Comparison of ENCODE assay signal across 9 mouse cellular contexts in genomic region chr2:131416482-131416881, GRCm38 (mm10).
DNase-seq lines count a peak whose midpoint lies in the region; ATAC-seq lines count a peak whose summit lies in the region.
"Had no signal": no experiment of that assay in that cellular context is flagged by ENCODE, and none has a peak within 500 bp of the region (broad histone marks: within the 10 kb centered on the region; RNA-seq: fewer than 3 reads in every experiment).

No protein-coding gene starts in this region.

- no peaks in the 10 kb centered on the region for H3K27me3 ChIP-seq in hindbrain, embryonic 10.5 days (ENCODE audit: insufficient read depth, poor library complexity, severe bottlenecking)
- no peaks in the 10 kb centered on the region for H3K27me3 ChIP-seq in hindbrain, embryonic 16.5 days (replicated peaks; ENCODE audit: control insufficient read depth, insufficient read depth, low read length)
- peaks cover 10% of the 10 kb centered on the region for H3K27me3 ChIP-seq in heart, embryonic 12.5 days (replicated peaks)
- no peaks in the 10 kb centered on the region; the same call in 1 of the 2 replicates for H3K27me3 ChIP-seq in lung, embryonic 16.5 days (ENCODE audit: control insufficient read depth, insufficient read depth, low read depth, low read length)
- H3K27me3 ChIP-seq: lung, embryonic 15.5 days had no signal

- no peaks in the 10 kb centered on the region for H3K9me3 ChIP-seq in hindbrain, embryonic 10.5 days
- no peaks in the 10 kb centered on the region for H3K9me3 ChIP-seq in hindbrain, embryonic 16.5 days (ENCODE audit: control insufficient read depth, low read length)
- no peaks in the 10 kb centered on the region for H3K9me3 ChIP-seq in heart, embryonic 12.5 days (replicated peaks)
- H3K9me3 ChIP-seq in lung, embryonic 16.5 days (ENCODE audit: control insufficient read depth, low read length) = no peaks in the 10 kb centered on the region
- H3K9me3 ChIP-seq: lung, embryonic 15.5 days had no signal

- no peak overlapping the region for H3K4me3 ChIP-seq in hindbrain, embryonic 10.5 days
- no peak overlapping the region for H3K4me3 ChIP-seq in hindbrain, embryonic 16.5 days (ENCODE audit: low read length)
- no peak overlapping the region for H3K4me3 ChIP-seq in heart, embryonic 12.5 days
- no peak overlapping the region for H3K4me3 ChIP-seq in lung, embryonic 16.5 days (ENCODE audit: low read length)
- H3K4me3 ChIP-seq: lung, embryonic 15.5 days had no signal

- H3K27ac ChIP-seq in hindbrain, embryonic 10.5 days = no peak overlapping the region
- no peak overlapping the region for H3K27ac ChIP-seq in hindbrain, embryonic 16.5 days (ENCODE audit: low read depth, low read length)
- H3K27ac ChIP-seq in heart, embryonic 12.5 days (ENCODE audit: poor library complexity, severe bottlenecking) = no peak overlapping the region
- H3K27ac ChIP-seq in lung, embryonic 16.5 days (ENCODE audit: low read length) = no peak overlapping the region
- H3K27ac ChIP-seq: lung, embryonic 15.5 days had no signal

- ATAC-seq in hindbrain, embryonic 16.5 days = no peak
- ATAC-seq in heart, embryonic 12.5 days (ENCODE audit: insufficient number of reproducible peaks, low FRiP score) = no peak
- ATAC-seq in lung, embryonic 16.5 days (ENCODE audit: low read depth) = peak; percentile 69

- H3K36me3 ChIP-seq in hindbrain, embryonic 10.5 days = no peaks in the 10 kb centered on the region
- H3K36me3 ChIP-seq in hindbrain, embryonic 16.5 days (ENCODE audit: control insufficient read depth, insufficient read depth, low read length) = no peaks in the 10 kb centered on the region
- no peaks in the 10 kb centered on the region for H3K36me3 ChIP-seq in heart, embryonic 12.5 days
- H3K36me3 ChIP-seq in lung, embryonic 16.5 days (ENCODE audit: control insufficient read depth, insufficient read depth, low read length) = no peaks in the 10 kb centered on the region
- H3K36me3 ChIP-seq: lung, embryonic 15.5 days had no signal

- DNase-seq in hindbrain, embryonic 10.5 days (ENCODE audit: low spot score) = peak; percentile 48
- DNase-seq in adrenal gland, postnatal 10 days = peak; percentile 77
- peak; percentile 51 for DNase-seq in embryo, embryonic 9.5 days (ENCODE audit: extremely low spot score)
- peak; percentile 78 to 80 for DNase-seq in kidney, postnatal 4 days
- peak; percentile 15 to 37 for DNase-seq in spleen, postnatal 14 days (ENCODE audit: low spot score in 2 of 2)

- H3K9ac ChIP-seq in hindbrain, embryonic 16.5 days (ENCODE audit: low read depth, low read length) = no peak overlapping the region
- H3K9ac ChIP-seq in heart, embryonic 12.5 days = peak overlapping the region; percentile 38; the same call in 1 of the 2 replicates
- H3K9ac ChIP-seq in lung, embryonic 16.5 days (ENCODE audit: low read length) = 0 out of 2 replicates have a peak overlapping the region, but pooled peaks have one; percentile 20
- H3K9ac ChIP-seq: lung, embryonic 15.5 days had no signal

- 37% methylated on average over 6 of the region's 6 CpGs for WGBS in hindbrain, embryonic 10.5 days
- WGBS in hindbrain, embryonic 16.5 days = 45% methylated on average over 6 of the region's 6 CpGs
- WGBS in heart, embryonic 12.5 days = 28% methylated on average over 6 of the region's 6 CpGs
- WGBS in lung, embryonic 16.5 days = 36% methylated on average over 6 of the region's 6 CpGs

- no peak overlapping the region for H3K4me2 ChIP-seq in hindbrain, embryonic 16.5 days (ENCODE audit: low read length)
- no peak overlapping the region for H3K4me2 ChIP-seq in heart, embryonic 12.5 days
- no peak overlapping the region for H3K4me2 ChIP-seq in lung, embryonic 16.5 days (ENCODE audit: low read depth, low read length)
- H3K4me2 ChIP-seq: lung, embryonic 15.5 days had no signal

- H3K4me1 ChIP-seq in hindbrain, embryonic 10.5 days (replicated peaks) = no peaks in the 10 kb centered on the region
- no peaks in the 10 kb centered on the region for H3K4me1 ChIP-seq in hindbrain, embryonic 16.5 days (ENCODE audit: control insufficient read depth, insufficient read depth, low read depth, low read length)
- H3K4me1 ChIP-seq in heart, embryonic 12.5 days (replicated peaks) = no peaks in the 10 kb centered on the region
- no peaks in the 10 kb centered on the region for H3K4me1 ChIP-seq in lung, embryonic 16.5 days (replicated peaks; ENCODE audit: control insufficient read depth, insufficient read depth, low read length)
- H3K4me1 ChIP-seq: lung, embryonic 15.5 days had no signal

Comparison
In these comparisons a context has a peak if more than half of its experiments do, and no peak if none do; other contexts are left out.
1. DNase-seq: peak in every context shown above with its lines; median percentile 79 in kidney, postnatal 4 days; 77 in adrenal gland, postnatal 10 days; 51 in embryo, embryonic 9.5 days; 48 in hindbrain, embryonic 10.5 days; 26 in spleen, postnatal 14 days.